Mouse (Mus musculus): ENCODE measurements around the gene Il34. TPM values are rescaled to one million over a fixed set of nuclear protein-coding genes. Genes with fewer than 3 reads are reported as not detected.

Gene Il34
- polyA plus RNA-seq, 1 experiment from 2014 or later = 0.15 TPM

GRCm38 (mm10) chr8:110816990-110817389 is 11.3 kb upstream of the Il34 start:
- Histone ChIP-seq H3K27me3 (ENCODE audit: control insufficient read depth, insufficient read depth, low read length) (no peaks in the 10 kb centered on the region), H3K36me3 (replicated peaks; ENCODE audit: control insufficient read depth, insufficient read depth, low read depth, low read length) (peaks cover 51% of the 10 kb centered on the region), H3K4me3 (ENCODE audit: low read depth, low read length) (no peak overlapping the region), H3K4me1 (ENCODE audit: control insufficient read depth, insufficient read depth, low read length) (no peaks in the 10 kb centered on the region), H3K27ac (replicated peaks; ENCODE audit: low read depth, low read length) (no peak overlapping the region), H3K9ac (replicated peaks; ENCODE audit: low read length) (no peak overlapping the region), H3K9me3 (replicated peaks; ENCODE audit: control insufficient read depth, low read length) (no peaks in the 10 kb centered on the region), H3K4me2 (ENCODE audit: low read depth, low read length) (no peak overlapping the region)
- WGBS = 94% methylated on average over 1 of the region's 1 CpGs
- DNase-seq (ENCODE audit: low spot score) (no peak), ATAC-seq (replicated peaks; ENCODE audit: insufficient number of reproducible peaks, low FRiP score, low TSS enrichment, low read depth) (no peak)

GRCm38 (mm10) chr8:110815308-110815707 is 9.6 kb upstream of the Il34 start:
- Histone ChIP-seq H3K27me3 (ENCODE audit: control insufficient read depth, insufficient read depth, low read length) (no peaks in the 10 kb centered on the region), H3K27ac (replicated peaks; ENCODE audit: low read depth, low read length) (no peak overlapping the region), H3K4me1 (ENCODE audit: control insufficient read depth, insufficient read depth, low read length) (no peaks in the 10 kb centered on the region), H3K4me3 (ENCODE audit: low read depth, low read length) (no peak overlapping the region), H3K9ac (replicated peaks; ENCODE audit: low read length) (no peak overlapping the region), H3K36me3 (replicated peaks; ENCODE audit: control insufficient read depth, insufficient read depth, low read depth, low read length) (peaks cover 45% of the 10 kb centered on the region), H3K4me2 (ENCODE audit: low read depth, low read length) (no peak overlapping the region), H3K9me3 (replicated peaks; ENCODE audit: control insufficient read depth, low read length) (no peaks in the 10 kb centered on the region)
- WGBS = 75% methylated on average over 3 of the region's 3 CpGs
- ATAC-seq (replicated peaks; ENCODE audit: insufficient number of reproducible peaks, low FRiP score, low TSS enrichment, low read depth) (no peak), DNase-seq (ENCODE audit: low spot score) (no peak)

GRCm38 (mm10) chr8:110813081-110813812 is 7.5 kb upstream of the Il34 start:
- no peak overlapping the region for H3K9ac ChIP-seq (replicated peaks; ENCODE audit: low read length)
- DNase-seq (ENCODE audit: low spot score) (no peak), ATAC-seq (replicated peaks; ENCODE audit: insufficient number of reproducible peaks, low FRiP score, low TSS enrichment, low read depth) (no peak)
- peaks cover 36% of the 10 kb centered on the region for H3K36me3 ChIP-seq (replicated peaks; ENCODE audit: control insufficient read depth, insufficient read depth, low read depth, low read length)
- H3K4me3 ChIP-seq (ENCODE audit: low read depth, low read length) = no peak overlapping the region
- no peak overlapping the region for H3K27ac ChIP-seq (replicated peaks; ENCODE audit: low read depth, low read length)
- H3K9me3 ChIP-seq (replicated peaks; ENCODE audit: control insufficient read depth, low read length) = no peaks in the 10 kb centered on the region
- 89% methylated on average over 7 of the region's 7 CpGs for WGBS
- no peaks in the 10 kb centered on the region for H3K4me1 ChIP-seq (ENCODE audit: control insufficient read depth, insufficient read depth, low read length)
- H3K4me2 ChIP-seq (ENCODE audit: low read depth, low read length) = no peak overlapping the region
- no peaks in the 10 kb centered on the region for H3K27me3 ChIP-seq (ENCODE audit: control insufficient read depth, insufficient read depth, low read length)

- Histone ChIP-seq H3K36me3 (replicated peaks; ENCODE audit: control insufficient read depth, insufficient read depth, low read depth, low read length) (peaks cover 31% of the 10 kb centered on the region), H3K4me3 (ENCODE audit: low read depth, low read length) (no peak overlapping the region), H3K27ac (replicated peaks; ENCODE audit: low read depth, low read length) (no peak overlapping the region), H3K27me3 (ENCODE audit: control insufficient read depth, insufficient read depth, low read length) (no peaks in the 10 kb centered on the region), H3K4me2 (ENCODE audit: low read depth, low read length) (no peak overlapping the region), H3K9ac (replicated peaks; ENCODE audit: low read length) (no peak overlapping the region), H3K4me1 (ENCODE audit: control insufficient read depth, insufficient read depth, low read length) (no peaks in the 10 kb centered on the region), H3K9me3 (replicated peaks; ENCODE audit: control insufficient read depth, low read length) (no peaks in the 10 kb centered on the region)
- no peak for ATAC-seq (replicated peaks; ENCODE audit: insufficient number of reproducible peaks, low FRiP score, low TSS enrichment, low read depth)
- WGBS = 93% methylated on average over 7 of the region's 7 CpGs
- DNase-seq (ENCODE audit: low spot score) = no peak
Observed at GRCm38 (mm10) chr8:110812349-110813080, 6.8 kb upstream of the Il34 start.

GRCm38 (mm10) chr8:110811793-110812192 is 6.1 kb upstream of the Il34 start:
- no peak overlapping the region for H3K4me3 ChIP-seq (ENCODE audit: low read depth, low read length)
- no peak overlapping the region for H3K27ac ChIP-seq (replicated peaks; ENCODE audit: low read depth, low read length)
- DNase-seq (ENCODE audit: low spot score) (no peak), ATAC-seq (replicated peaks; ENCODE audit: insufficient number of reproducible peaks, low FRiP score, low TSS enrichment, low read depth) (no peak)
- H3K27me3 ChIP-seq (ENCODE audit: control insufficient read depth, insufficient read depth, low read length) = no peaks in the 10 kb centered on the region
- 92% methylated on average over 7 of the region's 7 CpGs for WGBS
- H3K4me2 ChIP-seq (ENCODE audit: low read depth, low read length) = no peak overlapping the region
- no peak overlapping the region for H3K9ac ChIP-seq (replicated peaks; ENCODE audit: low read length)
- no peaks in the 10 kb centered on the region for H3K4me1 ChIP-seq (ENCODE audit: control insufficient read depth, insufficient read depth, low read length)
- no peaks in the 10 kb centered on the region for H3K9me3 ChIP-seq (replicated peaks; ENCODE audit: control insufficient read depth, low read length)
- H3K36me3 ChIP-seq (replicated peaks; ENCODE audit: control insufficient read depth, insufficient read depth, low read depth, low read length) = peaks cover 30% of the 10 kb centered on the region

- no peaks in the 10 kb centered on the region for H3K27me3 ChIP-seq (ENCODE audit: control insufficient read depth, insufficient read depth, low read length)
- no peaks in the 10 kb centered on the region for H3K4me1 ChIP-seq (ENCODE audit: control insufficient read depth, insufficient read depth, low read length)
- H3K9me3 ChIP-seq (replicated peaks; ENCODE audit: control insufficient read depth, low read length) = no peaks in the 10 kb centered on the region
- no peak overlapping the region for H3K27ac ChIP-seq (replicated peaks; ENCODE audit: low read depth, low read length)
- ATAC-seq (replicated peaks; ENCODE audit: insufficient number of reproducible peaks, low FRiP score, low TSS enrichment, low read depth) (no peak), DNase-seq (ENCODE audit: low spot score) (no peak)
- no peak overlapping the region for H3K4me3 ChIP-seq (ENCODE audit: low read depth, low read length)
- WGBS = 96% methylated on average over 3 of the region's 3 CpGs
- H3K36me3 ChIP-seq (replicated peaks; ENCODE audit: control insufficient read depth, insufficient read depth, low read depth, low read length) = peaks cover 26% of the 10 kb centered on the region
- no peak overlapping the region for H3K9ac ChIP-seq (replicated peaks; ENCODE audit: low read length)
- H3K4me2 ChIP-seq (ENCODE audit: low read depth, low read length) = no peak overlapping the region
Observed at GRCm38 (mm10) chr8:110811116-110811515, 5.4 kb upstream of the Il34 start.

GRCm38 (mm10) chr8:110810481-110811065 is 4.8 kb upstream of the Il34 start:
- ATAC-seq (replicated peaks; ENCODE audit: insufficient number of reproducible peaks, low FRiP score, low TSS enrichment, low read depth) = no peak
- WGBS = 94% methylated on average over 7 of the region's 7 CpGs

GRCm38 (mm10) chr8:110809831-110810230 is 4.1 kb upstream of the Il34 start:
- DNase-seq (ENCODE audit: low spot score) = no peak
- Histone ChIP-seq H3K4me3 (ENCODE audit: low read depth, low read length) (no peak overlapping the region), H3K9me3 (replicated peaks; ENCODE audit: control insufficient read depth, low read length) (no peaks in the 10 kb centered on the region), H3K9ac (replicated peaks; ENCODE audit: low read length) (no peak overlapping the region), H3K4me2 (ENCODE audit: low read depth, low read length) (no peak overlapping the region), H3K27ac (replicated peaks; ENCODE audit: low read depth, low read length) (no peak overlapping the region), H3K27me3 (ENCODE audit: control insufficient read depth, insufficient read depth, low read length) (no peaks in the 10 kb centered on the region), H3K4me1 (ENCODE audit: control insufficient read depth, insufficient read depth, low read length) (no peaks in the 10 kb centered on the region), H3K36me3 (replicated peaks; ENCODE audit: control insufficient read depth, insufficient read depth, low read depth, low read length) (peaks cover 23% of the 10 kb centered on the region)
- ATAC-seq (replicated peaks; ENCODE audit: insufficient number of reproducible peaks, low FRiP score, low TSS enrichment, low read depth) = no peak
- 59% methylated on average over 2 of the region's 2 CpGs for WGBS

More at GRCm38 (mm10) chr8:110810481-110811065, 4.8 kb upstream of the Il34 start:
- no peaks in the 10 kb centered on the region for H3K9me3 ChIP-seq (replicated peaks; ENCODE audit: control insufficient read depth, low read length)
- DNase-seq (ENCODE audit: low spot score) = no peak
- no peaks in the 10 kb centered on the region for H3K27me3 ChIP-seq (ENCODE audit: control insufficient read depth, insufficient read depth, low read length)
- peaks cover 24% of the 10 kb centered on the region for H3K36me3 ChIP-seq (replicated peaks; ENCODE audit: control insufficient read depth, insufficient read depth, low read depth, low read length)
- H3K27ac ChIP-seq (replicated peaks; ENCODE audit: low read depth, low read length) = no peak overlapping the region
- no peak overlapping the region for H3K4me3 ChIP-seq (ENCODE audit: low read depth, low read length)
- H3K4me1 ChIP-seq (ENCODE audit: control insufficient read depth, insufficient read depth, low read length) = no peaks in the 10 kb centered on the region
- H3K9ac ChIP-seq (replicated peaks; ENCODE audit: low read length) = no peak overlapping the region
- H3K4me2 ChIP-seq (ENCODE audit: low read depth, low read length) = no peak overlapping the region
